Mouse (Mus musculus) regulatory T cell (primary cell): ENCODE measurements at regions not wholly inside any gene's neighbourhood (a gene's known extent, or its start where the extent isn't known, plus 50 kb on each side); places are given as distances from the start of the nearest gene placed in this dataset.
"Not testable (repeated sequence)": the region's sequence is repeated elsewhere in the genome, so short reads cannot be mapped to it uniquely, and the experiment has no call there.

Experiments used
- in situ Hi-C: fragments of 300-600 bp; cut with MboI, MseI; formaldehyde crosslinking; loops from one replicate; pipeline ENCODE4 v1.15.1; 2025; ENCODE audit warnings: high pct_unique_total_duplicates

DNA sequence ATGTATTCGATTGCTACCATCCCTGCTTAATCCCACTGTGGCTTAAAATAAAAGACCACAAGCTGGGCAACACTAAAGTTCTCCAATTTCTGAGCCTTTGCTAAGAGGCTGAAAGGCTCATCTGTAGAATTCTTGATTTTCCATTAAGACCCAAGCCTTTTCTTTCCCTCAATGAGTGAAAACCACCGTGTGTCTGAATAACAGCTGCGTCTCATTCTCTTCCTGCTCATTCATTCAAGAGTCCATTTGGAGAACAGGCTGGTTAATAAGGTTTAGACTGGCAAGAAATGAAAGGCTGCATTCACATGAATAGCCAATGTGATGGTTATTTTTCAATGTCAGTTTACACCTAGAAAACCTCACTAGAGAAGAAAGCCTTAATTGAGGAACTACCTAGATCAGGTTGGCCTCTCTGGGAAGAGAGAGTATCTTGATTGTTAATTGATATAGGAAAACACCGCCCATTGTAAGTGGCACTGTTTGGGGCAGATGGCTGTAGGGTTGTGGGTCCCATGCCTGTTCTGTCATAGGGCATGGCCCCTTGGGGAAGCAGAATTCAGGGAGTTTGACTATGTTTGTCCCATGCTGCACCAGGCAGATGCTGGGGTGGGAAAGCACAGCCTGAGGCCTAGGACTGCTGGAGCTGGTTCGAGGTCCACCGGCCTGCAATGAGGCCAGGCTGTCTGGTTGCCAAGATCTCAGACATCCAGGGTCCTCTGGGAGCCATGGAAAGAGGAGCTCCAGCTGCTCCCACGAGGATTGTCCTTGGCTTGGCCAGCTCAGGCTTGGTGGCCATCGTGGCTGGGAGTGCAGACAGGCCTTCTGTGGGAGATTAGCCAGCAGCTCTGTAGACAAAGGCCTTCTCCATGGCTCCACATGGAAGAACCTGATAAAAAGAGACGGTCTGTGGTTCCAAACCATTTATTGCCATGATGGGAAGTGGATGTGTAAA, 161.3 kb upstream of the Castor2 start:
- in situ Hi-C loops: no loop called here

DNA sequence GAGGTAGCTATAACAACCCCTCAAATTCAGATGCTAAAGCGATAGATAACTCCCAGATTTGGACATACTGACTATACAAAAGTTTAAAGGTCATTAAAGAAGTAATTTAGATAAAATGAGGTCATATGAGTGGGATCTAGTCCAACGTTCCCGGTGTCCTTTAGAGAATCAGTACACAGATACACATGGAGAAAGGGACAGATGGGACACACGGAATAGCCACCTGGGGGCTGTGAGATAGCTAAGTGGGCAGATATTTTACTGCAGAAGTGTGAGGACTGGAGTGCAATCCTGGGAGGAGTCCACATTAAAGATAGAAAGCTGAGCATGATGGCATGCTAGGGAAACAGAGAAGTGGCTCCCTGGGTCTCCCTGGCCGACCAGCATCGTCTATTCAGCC, 164.1 kb upstream of the Castor2 start:
- in situ Hi-C loops: no loop called here

DNA sequence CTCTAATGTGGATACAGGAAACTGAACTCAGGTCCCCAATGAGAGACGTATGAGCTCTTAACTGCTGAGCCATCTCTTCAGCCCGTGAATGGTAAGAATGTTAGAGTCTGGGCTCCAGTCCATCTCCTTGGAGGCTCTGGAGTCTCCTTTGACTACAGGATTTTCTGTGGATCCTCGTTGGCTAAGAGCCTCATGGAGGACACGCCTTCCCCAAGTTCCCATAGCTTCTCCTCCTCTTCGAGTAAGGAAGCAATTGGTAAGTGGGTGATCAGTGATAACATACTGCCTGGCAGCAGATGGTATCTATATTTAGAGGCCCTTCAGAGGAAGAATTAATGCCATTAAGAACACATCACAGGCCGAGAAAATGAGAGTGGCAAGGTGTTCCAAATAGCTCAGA, 164.5 kb upstream of the Castor2 start:
- in situ Hi-C loops: no loop called here

- in situ Hi-C loops: no loop called here
Observed at GRCm38 (mm10) chr5:133930101-133930500, 169.4 kb upstream of the Castor2 start.

DNA sequence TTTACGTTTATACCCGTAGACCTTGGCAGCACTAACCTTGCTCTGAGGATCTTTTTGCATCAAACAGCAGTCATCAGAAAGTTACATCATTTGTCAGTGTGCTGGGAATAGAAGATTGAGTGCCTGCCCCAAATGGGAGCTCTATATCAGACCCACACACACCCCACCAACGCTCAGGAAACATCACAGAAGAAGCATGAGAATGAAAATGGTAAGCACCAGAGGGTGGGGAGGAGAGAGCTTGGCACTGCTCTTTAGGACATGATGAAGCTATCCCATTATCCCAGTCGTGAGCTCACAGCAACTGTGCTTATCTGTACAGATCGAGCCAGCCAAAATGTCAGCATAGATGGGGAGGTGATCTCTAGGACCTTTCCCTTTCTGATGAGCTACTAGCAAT, 172.5 kb upstream of the Castor2 start:
- in situ Hi-C loops: no loop called here

GRCm38 (mm10) chr5:133925184-133925900, 174.2 kb upstream of the Castor2 start:
- in situ Hi-C loops: no loop called here

DNA sequence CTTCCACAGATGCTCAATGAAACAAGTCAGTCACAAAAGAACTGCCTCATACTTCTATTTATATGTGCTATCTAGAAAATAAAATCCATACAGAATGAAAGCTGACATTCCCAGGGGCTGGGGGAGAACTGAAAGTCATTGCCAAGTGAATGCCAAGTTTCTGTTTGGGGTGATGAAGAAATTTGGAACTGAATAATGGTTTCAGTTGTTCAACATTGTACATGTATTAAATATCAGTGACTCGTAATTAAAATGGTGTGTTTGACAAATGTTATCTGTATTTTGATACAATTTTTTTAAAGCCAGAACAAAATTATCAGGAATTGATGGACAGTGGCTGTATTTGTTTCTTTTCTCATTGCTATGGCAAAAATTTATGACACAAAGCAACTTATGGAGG, 177.3 kb upstream of the Castor2 start:
- in situ Hi-C loops: no loop called here

- in situ Hi-C loops: no loop called here
Observed at GRCm38 (mm10) chr5:133915734-133916550, 183.6 kb upstream of the Castor2 start.

GRCm38 (mm10) chr5:133907442-133907841, 192.1 kb upstream of the Castor2 start:
- in situ Hi-C loops: no loop called here

GRCm38 (mm10) chr5:133898025-133898598, 201.4 kb upstream of the Castor2 start:
- in situ Hi-C loops: no loop called here

DNA sequence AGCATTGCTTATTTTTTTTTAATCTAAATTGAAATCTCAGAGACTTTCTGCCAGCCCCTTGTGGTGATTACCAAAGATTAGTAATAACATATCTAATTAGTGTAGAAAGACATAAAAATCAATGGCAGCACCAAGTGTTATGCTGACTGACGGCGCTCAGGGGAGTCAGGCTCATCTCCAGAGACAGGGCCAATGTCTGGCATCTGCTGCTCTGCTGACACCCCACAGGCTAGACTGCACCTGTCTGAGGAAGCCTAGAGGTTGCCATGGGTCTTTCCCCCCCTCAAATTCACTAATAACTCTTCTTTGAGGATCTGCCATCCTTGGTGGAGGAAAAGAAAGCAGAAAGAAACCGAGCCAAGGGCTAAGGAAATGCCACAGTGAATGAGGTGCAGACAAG, 208.8 kb upstream of the Castor2 start:
- in situ Hi-C loops: no loop called here

DNA sequence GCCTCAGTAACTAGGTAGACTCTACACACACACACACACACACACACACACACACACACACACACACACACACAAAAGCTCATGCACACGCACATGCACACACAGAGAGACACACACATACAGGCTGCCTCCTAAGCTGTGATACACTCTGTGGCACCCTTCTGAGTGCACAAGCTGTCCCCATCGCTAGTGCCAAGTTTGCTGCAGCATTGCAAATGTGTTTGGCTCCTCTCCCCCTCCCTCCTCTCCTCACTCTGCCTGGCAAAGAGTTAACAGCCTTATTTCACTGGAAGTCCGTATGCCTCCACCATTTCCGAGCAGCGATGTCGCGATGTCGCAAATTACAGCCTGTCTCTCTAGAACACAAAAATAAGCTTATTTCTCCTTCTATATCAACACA, 209.7 kb upstream of the Castor2 start:
- in situ Hi-C loops: no loop called here

GRCm38 (mm10) chr5:133885507-133885906, 214.0 kb upstream of the Castor2 start:
- in situ Hi-C loops: no loop called here

DNA sequence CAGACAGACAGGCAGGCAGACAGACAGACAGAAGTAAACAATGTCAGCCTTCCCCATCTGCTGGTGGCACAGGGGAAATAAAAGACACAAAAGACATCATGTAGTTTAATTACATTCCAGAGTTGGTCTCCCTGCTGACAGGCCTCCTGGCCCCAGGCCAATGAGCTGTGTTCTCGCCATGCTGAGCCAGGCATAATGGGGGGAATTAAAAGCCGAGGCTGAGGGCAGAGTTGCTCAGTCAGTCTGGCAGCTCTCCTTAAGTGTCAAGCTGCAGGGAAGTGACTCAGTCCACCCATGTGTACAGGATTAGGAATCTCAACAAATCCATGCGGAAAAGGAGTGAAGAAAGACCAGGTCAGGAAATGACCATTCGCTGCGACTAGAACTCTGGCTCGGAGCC, 214.5 kb upstream of the Castor2 start:
- in situ Hi-C loops: no loop called here

DNA sequence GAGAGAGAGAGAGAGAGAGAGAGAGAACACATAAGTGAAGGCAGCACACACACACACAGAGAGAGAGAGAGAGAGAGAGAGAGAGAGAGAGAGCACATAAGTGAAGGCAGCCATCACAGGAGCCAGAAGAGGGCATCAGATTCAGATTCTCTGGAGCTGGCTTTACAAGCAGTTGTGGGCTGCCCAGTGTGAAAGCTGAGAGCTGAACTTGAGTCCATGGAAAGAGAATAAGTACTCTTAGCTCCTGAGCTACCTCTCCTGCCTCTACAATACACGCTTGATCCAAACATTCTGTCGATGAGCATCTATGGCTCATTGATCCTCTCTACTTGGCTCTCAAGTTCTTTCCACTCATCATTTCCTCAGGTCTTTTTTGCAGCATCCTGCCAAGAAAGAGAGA, 214.9 kb upstream of the Castor2 start:
- in situ Hi-C loops: no loop called here

DNA sequence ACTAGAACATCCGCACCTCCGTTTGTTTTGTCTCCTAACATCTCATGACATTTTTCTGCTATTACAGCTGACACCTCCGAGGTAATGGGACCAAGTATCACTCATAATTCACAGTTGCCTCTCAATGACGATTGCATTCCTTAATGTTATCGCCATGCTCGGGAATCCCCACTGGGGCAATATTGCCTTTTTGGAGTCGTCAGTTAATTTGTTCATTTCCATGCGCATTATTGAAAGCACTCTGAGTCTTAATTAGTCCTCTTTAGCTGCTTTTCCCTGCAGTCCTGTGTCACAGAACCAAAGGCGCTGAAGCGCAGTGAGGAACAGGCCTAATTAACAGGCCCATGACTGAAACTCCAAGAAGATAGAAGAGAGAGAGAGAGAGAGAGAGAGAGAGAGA, 255.0 kb upstream of the Castor2 start:
- in situ Hi-C loops: no loop called here

GRCm38 (mm10) chr5:133842059-133842706, 257.3 kb upstream of the Castor2 start:
- in situ Hi-C loops: not testable (repeated sequence)

DNA sequence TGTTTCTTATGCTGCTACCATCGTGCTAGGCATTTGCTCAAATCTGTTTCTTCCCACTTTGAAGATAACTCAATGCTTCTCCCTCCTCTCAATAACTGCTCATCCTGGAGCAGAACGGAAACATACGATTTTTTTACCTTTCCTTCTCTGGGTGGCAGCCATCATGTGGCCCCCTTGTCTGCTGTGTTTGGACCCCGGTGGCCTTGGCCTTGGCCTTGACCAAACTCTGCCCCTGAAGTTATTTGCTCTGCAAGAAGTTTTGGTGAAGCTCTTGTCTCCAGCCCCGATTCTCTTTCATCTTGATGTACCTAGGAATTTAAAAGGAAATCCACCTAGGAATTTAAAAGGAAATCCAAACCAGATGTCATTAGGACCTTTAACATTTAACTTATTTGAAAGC, 261.2 kb upstream of the Castor2 start:
- in situ Hi-C loops: no loop called here

GRCm38 (mm10) chr5:133833217-133833616, 266.3 kb upstream of the Castor2 start:
- in situ Hi-C loops: no loop called here

GRCm38 (mm10) chr5:133828226-133828625, 271.3 kb upstream of the Castor2 start:
- in situ Hi-C loops: no loop called here

DNA sequence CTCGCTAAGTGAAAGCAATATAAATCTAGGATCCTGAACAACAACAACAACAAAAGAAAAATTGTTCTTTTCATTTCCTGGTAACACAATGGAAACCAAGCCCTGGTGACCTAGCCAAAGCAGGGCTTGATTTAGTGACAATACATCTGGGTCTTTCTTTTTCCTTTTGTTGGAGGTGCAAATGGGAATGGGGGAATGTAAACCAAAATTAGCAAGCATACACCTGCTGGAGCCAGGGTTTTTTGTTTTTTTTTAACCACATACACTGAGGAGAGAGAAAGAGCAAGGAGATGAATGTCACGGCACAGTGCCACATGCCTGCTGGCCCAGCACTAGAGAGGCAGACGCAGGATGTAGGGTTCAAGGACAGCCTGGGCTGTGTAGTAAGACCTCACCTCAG, 275.6 kb upstream of the Castor2 start:
- in situ Hi-C loops: no loop called here
